Mouse (Mus musculus) cerebellum, adult 9-10 months (tissue): ENCODE results near the gene Morc4.

Experiments used
- DNase-seq: peaks from one replicate; pipeline ENCODE4 v3.0.0; 2022

Gene Morc4

DNA sequence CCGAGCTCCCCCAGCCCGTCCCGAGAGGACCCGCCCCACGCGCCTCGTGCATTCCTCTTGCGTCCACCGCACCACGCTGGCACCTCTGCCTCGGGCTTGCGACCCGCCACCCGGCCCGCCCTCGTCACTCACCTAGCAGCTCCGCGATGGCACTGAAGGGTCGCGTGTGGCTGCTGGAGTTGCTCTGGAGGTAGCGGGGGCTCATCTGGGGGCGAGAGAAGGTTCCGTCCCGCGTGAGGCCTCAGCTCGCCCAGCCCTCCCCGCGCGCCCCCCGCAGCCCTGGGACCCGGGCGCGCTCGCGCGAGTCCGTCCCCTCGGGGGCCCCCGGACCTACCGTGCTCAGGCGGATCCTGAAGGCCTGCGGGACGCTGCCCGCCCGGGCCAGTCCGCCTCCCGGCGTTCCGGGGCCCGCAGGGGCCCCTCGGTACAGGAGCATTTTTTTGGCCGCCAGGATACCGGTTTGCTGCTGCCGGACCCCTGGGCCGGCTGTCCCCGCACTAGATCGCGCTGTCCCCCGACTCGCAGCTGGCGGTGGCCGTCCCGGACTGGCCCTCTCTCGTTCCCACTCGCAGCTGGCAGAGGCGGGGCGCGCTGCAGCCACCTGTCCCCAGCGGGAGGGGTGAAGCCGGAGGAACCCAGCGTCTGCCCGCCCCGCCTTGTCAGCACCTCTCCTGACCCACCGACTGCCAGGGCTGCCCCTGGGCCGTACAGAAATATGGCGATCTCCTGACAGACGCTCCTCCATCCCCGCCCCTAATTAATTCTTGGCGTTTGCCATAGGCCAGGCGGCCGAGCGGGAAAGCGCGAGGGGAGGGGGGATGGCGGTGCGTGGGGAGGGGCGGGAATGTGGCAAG lies at the start of gene Morc4:
Gene Morc4 (minus strand): TSS at position 740 of the 854 bp plus-strand sequence.
- DNase-seq, result peak; percentile 66

DNA sequence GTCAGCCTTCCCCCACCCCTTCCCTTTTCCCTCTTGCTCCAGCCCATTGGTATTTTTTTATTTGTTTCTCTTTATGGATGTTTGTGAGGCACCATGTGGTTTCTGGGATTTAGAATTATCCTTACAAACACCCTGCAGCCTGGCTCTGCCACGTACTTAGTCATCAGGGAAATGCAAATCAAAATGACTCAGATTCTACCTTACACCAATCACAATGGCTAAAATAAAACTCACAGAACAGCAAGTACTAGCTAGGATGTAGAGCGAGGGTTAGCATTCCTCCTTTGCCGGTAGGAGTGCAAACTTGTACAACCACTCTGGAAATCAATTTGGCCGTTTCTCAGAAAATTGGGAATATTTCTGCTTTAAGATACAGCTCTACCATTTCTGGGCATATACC lies 49.1 kb upstream of the Morc4 start:
- DNase-seq, result no peak

DNA sequence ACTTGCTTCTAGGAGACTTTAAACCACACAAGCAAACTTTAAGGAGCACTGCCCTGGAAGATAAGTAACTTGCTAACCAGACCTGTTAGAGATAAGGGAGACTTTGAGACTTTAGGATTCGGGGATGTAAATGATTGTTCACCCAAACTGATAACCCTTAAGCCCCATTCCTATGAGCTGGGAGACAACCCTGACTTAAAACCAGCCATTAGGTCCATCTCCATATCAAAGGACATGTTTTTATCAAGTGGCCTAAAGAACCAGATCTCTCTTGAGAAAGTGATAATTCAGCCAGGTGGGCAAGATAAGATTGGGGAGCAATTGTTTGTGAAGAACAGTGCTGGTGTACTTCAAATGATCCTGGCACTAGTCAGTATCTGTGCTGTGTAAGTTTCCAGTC lies 19.9 kb upstream of the Morc4 start:
- DNase-seq, result no peak

DNA sequence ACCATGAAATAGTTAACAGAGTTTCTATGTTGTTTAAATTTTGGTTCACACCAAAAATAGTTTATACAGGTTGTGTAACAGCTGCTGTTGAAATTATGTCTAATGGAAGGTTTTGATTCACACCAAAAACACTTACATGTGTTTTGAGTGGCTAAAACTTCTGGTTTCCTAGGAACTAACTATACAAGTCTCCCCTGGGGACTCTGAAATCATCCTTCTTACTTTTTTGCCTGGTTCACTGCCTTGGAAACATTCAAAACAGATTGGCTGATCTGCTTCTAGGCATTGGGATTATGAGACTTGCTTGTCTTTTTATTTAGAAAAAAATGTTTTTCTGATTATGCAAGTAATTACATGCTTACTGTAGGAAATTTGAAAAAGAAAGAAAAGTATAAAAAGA lies 11.7 kb upstream of the Morc4 start:
- DNase-seq, result no peak

DNA sequence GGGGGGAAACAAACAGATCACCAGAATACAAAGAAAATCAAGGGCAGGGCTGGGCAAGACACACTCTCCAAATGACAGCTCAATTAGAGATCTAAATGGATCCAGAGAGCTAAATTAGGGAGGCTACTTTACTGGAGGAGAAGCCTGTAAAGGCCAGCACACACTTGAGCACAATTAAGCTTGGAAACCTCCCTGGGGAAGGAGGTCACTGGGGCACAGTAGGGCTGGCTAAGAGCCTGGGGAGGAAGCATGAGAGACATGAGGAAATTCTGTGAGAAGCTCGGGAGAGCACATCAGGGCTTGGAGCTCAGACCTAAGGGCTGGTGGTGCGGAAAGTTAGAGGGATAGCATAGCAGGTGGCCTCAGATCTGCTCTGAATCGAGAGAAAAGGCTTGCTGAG lies 6.5 kb upstream of the Morc4 start:
- no peak for DNase-seq

DNA sequence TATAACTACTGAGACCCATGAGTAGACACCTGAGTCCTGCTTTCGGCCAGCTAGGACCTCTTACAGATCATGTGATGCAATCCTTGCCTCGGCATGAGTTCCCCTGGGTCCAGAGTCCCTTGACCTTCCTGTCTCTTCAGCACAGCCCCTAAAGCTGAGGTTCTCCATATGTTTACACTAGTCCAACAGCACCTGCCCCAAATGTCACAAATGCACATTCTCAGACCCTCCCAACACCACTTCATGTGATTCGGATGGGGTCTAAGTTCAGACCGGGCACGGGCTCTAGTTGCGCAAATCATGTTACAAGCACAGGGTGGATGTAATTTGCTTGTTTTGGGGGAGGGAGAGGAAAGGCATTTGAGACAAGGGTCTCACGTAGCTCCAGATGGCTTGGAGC lies 5.6 kb upstream of the Morc4 start:
- no peak for DNase-seq

DNA sequence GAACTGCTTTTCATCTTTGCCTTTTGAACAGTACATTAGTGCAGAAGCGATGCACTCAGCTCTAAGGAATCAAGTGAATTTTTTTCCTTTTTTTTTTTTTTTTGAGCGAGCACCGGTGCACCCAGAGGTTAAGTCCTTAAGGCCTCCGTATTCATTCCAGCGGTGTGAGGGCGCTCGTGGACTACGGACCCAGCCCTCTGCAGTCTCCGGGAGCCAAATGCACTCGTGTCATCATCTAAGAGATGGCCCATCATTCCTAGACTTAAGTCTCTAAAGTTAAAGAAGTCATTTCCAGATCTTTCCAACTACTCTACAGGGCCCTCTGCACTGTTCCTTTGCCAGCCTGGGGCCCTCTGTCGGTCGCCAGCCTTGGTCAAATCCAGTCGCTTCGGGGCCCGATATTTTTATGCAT lies 1.2 kb downstream of the Morc4 start:
- peak; percentile 12 for DNase-seq

DNA sequence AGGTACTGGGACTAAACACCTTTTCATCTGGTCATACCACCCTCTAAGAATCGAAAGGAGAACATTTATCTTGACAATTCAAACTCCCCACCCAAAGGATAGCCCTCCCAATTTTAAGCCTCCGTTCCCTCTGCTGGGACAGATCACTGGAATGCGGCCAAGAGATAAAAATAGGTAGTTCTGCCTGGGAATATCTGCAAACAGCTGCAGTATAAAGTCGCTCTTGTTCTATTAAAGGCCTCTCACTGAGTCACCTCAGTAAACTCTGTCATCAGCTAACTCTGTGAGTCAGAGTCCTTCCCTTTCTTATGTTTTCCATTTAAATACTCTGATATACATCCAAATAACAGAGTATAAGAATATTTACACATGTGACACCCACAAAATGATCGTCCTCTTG lies 12.1 kb downstream of the Morc4 start:
- DNase-seq, result no peak

DNA sequence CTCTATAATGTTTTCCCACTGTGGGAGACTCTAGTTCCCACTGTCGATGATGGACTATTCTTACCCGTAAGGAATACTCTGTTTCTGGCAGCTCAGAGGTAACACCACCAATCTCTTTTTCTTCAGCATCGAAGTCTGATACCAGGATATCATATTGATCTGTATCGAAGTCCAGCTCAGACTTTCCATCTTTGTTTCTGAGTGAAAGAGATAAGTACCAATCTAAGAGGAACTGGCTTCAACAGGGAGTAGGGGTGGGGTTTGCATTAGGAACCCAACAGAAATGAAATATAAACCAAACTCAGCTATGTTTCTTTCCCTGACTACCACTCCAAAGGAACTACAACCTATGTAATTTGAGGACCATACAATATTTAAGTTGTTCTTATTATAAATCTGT lies 16.7 kb downstream of the Morc4 start:
- no peak for DNase-seq

DNA sequence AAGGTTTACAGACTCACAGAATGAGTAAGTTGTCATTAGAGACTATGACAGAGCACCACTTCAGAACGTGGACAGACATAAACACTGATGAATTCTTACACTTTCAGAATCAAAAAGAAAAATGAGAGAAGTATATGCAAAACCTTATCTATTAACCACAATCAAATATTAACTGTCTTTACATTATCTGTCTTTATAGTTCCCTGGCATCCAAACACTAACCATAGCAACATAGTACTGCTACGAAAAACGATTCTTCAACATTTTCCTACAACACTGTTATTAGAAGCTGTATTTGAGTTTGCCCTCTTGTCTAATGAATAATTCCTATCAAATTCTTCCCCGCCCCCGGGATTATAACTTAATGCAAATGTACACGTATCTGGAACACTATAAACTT lies 30.4 kb downstream of the Morc4 start:
- DNase-seq, result no peak

DNA sequence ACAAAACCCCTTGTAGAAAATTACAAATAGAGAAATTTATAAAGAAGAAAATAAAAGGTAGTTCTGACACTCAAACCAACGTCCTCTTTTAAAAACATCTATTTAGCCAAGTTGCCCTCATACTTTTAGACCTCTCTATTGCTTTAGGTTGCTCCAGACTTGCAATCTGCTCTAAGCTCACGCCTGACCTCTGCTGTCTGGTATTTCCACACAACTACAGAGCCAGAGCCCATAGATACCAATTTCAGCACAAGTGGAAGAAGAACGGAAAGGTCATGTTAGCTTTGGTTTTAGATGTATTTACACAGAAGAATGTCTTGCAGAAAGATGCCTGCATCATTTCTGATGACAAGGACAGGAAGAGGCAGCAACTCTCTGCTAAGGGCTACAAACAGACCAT lies 32.4 kb downstream of the Morc4 start:
- DNase-seq, result no peak

DNA sequence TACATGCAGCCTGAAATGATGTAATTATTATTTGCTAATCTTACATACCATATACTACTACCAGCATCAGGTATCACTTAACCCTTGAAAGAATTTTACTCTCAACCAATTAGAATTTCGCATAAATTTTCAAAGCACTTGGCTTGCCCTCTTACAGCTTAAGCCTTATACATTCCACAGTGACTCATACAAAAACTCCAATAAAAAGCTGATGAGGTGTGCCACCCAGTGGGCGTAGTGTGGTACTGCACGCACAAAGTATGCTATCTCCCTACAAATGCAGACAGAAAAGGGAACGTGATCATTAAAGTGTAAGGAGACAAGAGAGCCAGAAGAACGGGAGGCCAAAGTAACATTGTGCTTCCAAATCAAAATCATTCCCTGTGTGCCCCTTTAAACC lies 39.0 kb downstream of the Morc4 start:
- DNase-seq, result peak; percentile 58

DNA sequence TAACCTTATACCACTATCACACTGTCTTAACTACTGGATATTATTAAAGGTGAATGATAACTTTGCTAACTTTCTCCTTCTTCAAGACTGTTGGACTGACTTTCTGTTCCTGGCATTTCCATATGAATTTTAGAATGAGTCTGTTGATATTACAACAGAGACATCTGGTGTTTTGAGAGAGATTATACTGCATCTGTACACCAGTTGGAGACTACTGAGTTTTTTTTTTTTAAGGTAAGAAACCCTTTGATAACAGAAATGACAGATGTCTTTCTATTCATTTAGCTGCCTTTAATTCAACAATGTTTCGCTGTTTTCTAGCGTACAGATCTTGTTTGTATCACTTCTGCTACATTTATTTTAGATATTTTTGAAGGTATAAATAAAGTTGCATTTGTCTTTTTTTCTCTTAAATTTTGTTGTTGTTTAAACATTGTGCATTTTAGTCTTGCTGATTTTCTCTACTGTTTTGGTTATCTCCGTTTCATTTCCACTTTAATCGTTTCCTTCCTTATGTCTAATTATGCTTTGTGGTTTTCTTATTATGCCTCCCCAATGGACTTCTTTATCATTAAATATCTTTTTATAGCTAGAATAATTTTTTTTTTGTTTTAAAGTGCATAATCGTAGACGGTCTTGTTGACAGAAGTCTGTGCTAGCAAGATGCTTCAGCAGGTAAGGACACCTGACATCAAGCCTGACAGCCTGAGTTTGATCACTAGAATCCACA lies 42.9 kb downstream of the Morc4 start:
- DNase-seq, result no peak

DNA sequence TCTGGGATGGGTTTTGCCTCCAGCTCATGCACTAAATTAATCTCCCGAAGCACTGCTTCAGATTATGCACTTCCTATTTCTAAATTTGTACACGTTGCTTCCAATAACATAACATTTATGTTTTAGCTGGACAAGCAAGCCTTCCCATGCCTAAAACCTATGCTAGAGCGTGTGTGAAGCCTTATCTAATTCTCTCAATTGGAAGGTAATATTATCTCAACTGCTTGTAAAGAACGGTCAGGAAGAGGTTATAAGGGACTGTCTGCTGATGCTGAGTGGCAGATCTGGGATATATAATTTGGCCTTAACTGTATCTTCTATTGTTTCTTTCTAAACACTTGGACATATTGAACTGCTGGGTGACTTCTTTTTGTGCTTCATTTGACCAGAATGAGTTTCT lies 44.6 kb downstream of the Morc4 start:
- no peak for DNase-seq

DNA sequence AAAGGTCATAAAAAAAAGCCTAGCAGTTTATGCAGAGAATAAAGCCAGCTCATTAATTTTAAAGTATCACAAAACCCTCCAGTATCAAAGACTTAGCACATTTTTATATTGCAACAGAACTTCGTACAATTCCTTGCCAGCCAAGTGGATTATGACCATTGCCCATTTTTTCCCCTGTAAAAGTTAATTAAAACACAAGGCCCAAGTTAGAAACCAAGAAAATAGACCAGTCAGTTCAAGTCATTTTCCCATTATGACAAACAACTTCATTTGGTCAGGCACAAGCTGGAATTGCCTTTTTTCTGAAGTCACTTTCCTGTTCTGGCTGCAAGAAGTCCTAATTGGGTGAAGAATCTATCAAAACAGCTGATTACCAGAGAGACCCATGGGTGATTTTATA lies 46.1 kb downstream of the Morc4 start:
- DNase-seq, result no peak

DNA sequence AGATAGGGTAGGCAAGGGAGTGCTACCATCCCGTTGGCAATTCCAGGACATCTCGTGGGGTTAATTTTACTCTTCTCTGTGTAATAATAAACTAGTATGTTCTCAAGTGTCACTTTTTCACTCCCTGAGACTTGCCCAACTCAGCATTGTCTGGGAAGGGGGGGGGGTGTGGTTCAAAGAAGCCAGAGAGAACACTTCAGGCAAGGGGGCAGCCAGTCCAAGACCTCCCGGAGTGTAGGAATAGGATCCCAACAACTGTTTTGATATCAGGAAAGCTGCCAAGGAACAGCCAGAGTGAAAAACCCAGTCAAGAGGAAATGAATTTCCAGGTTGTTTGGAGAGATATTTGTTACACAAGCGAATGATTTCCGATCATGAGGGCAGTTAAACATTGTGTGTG lies 56.3 kb downstream of the Morc4 start:
- no peak for DNase-seq

DNA sequence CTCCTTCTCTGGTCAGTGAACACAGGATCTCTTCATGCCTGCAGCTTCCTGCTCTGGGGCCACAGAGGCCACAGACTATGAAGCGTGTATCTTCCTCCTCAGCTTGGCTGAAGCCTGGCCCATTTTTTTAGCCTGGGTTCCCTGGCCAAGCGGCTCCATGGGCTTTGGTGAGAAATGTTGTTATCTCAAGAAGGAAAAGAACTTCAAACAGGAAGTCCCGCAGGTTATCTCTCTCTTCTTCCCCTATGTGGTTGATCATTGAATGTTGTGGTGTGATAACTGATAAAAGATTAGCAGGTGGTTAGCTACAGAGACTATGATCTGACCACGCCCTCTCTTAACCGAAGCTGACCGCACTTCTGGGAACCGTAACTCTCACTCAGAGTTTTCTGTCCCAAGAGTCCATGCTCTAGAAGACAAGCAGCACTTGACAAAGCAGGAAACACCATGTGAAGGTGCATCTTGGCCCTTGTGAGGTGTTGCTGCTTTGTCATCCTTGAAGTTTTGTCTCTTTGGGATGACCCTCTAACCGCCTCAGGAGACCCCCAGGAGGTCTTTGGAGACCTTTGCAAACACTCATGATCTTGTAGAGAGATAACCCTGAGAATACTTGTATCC lies 57.4 kb downstream of the Morc4 start:
- no peak for DNase-seq

DNA sequence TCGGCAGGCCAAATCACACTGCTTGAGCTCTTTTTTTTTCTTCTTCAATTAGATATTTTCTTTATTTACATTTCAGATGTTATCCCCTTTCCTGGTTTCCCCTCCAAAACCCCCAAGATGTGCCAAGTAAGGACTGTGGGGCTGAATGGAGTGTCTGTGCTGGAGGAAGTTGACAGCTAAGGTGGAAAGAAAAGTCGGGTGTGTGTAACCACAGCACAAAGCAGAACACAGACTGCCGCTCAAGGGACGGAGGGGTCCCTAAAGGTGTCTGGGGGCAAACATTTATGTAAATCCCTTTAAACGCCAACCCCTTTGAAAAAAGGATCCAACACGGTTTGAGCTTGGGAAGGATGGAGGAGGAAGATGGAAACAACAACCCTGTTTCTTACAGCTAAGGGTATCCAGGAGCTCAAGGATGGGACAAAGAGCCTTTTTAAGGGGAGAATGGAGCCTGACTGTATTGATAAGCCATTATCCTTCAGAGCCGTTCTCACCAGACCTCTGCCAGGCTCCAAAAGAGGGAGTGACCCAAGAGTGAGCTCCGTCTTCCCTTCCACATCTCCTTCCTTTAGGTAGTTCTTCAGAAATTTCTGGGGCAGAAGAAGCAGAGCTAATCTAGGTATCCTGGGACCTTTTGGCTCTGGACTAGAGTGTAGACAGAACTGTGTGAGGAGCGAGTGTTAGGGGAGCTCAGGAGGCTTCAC lies 58.0 kb downstream of the Morc4 start:
- DNase-seq, result no peak

DNA sequence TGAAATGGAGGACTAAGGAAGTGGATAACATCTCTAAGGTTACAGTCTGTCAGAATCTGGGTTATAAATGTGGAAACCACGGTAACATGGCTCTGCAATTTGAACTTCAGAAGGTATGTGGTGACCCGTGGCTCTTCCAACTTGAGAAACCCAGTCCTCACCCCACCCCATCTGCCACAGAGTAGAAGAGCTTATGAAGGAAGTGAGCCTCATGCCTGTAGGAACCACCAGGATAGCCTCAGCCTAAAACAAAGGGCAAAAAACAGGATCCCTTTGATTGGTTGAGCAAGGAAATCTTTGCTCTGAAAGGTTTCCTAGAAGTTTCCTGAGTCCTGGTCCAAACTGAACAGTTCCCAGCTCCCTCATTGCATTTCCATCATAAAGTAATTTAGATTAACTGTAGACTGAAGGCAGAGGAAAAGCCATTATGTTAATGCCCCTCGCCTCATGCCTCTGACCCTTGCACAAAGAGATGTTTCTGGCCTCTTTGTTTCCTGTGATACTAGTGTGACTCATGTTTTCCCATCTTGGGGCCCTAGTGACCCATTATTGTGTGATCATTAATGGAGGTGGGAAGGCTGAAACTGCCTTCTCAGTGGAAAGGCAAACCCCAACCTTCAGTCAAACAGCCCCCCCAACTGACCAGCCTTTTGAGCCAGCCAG lies 58.7 kb downstream of the Morc4 start:
- DNase-seq, result no peak

DNA sequence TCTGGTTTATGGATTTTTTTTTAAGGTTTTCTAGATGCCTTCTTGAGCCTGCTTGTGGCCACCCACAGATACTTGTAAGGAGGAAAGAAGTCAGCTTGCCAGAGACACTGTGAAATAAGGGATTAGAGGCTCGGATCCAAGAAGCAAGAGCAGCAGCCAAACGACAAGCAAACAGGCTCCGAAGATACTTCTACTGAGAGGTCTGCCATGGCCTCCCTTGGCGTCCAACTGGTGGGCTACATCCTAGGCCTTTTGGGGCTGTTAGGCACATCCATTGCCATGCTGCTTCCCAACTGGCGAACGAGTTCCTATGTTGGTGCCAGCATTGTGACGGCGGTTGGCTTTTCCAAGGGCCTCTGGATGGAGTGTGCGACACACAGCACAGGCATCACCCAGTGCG lies 63.0 kb downstream of the Morc4 start:
- DNase-seq, result peak; percentile 71

DNA sequence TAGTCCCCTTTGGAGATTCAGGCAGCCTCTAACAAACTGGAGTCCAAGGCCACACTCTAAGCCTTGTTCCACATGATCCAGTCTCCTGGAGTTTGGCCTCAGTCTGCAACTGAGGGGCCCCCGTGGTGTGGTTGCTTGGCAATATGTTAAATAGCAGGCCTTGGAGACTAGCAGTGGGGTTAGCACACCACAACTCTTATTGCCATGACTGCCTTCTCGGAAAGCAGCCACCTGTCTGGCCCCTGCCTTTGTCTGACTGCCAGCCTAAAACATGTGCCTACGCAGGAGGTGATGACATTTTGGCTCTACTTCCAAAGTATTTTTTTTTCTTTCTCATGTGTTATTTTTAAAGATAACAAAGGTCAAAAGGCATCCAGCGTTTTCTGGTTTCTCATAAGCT lies 63.4 kb downstream of the Morc4 start:
- peak; percentile 76 for DNase-seq

DNA sequence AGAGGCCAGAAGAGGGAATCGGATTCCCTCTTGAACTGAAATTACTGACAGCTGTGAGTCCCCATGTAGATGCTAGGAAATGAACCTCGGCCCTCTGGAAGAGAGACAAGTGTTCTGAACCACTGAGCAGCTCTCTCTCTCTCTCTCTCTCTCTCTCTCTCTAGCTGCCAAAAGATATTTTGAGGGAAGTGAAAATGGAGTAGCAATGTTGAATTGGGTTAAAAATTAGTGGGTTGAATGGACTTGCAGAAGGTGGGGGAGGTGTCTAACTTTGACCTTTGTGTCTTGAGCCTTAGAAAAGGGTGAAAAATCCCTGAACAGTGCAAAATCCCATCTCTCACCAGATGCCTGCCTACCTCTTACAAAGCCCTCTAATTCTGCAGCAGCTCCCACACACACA lies 64.1 kb downstream of the Morc4 start:
- DNase-seq, result no peak

DNA sequence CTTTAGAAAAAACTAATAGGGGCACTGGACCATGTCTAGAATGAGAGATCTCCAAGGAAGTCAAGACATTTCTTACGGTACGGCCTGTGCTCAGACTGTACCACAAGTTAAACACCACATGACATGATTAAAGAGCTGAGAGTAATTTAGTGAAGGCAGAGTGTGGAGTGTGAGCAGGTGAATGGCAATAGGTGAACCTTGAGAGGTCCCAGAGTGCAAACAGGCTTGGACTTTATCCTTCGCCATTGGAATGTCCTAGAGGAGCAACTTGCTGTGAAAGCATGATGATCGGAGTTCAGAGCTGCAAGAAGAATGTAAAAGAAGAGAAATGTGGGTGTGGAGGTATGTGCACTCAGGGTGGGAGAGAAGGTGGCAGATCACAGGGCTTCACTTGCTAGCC lies 65.6 kb downstream of the Morc4 start:
- no peak for DNase-seq
